Mouse (Mus musculus) C2C12 (cell line): Measurements from ENCODE around the gene Ehhadh.

Source experiments
- CTCF ChIP-seq: IDR thresholded peaks from one replicate; pipeline ENCODE4 v1.5.1; 2011; ENCODE audit not compliant: control insufficient read depth, insufficient read depth, insufficient read length
- MAX ChIP-seq: IDR thresholded peaks from one replicate; pipeline ENCODE4 v1.6.1; 2011; ENCODE audit warnings: mild to moderate bottlenecking, control low read depth
- MYOG ChIP-seq: IDR thresholded peaks from one replicate; pipeline ENCODE4 v1.6.1; 2011; ENCODE audit not compliant: control insufficient read depth, insufficient read length; ENCODE audit errors: extremely low read depth
- USF1 ChIP-seq: IDR thresholded peaks from one replicate; pipeline ENCODE4 v1.6.1; 2011; ENCODE audit warnings: low read depth, mild to moderate bottlenecking, control low read depth, moderate library complexity

GRCm38 (mm10) chr16:21778293-21778866 is 9.2 kb downstream of the Ehhadh start:
- TF ChIP-seq CTCF (no peak), USF1 (no peak), MAX (no peak), MYOG (no peak)
